Comparison of ENCODE assay signal across 10 mouse cellular contexts in genomic region chr2:166471257-166471753, GRCm38 (mm10).
DNase-seq lines count a peak whose midpoint lies in the region; ATAC-seq and TF ChIP-seq lines count a peak whose summit lies in the region.
"Had no signal": no experiment of that assay in that cellular context is flagged by ENCODE, and none has a peak within 500 bp of the region (broad histone marks: within the 10 kb centered on the region; RNA-seq: fewer than 3 reads in every experiment).

No protein-coding gene starts in this region.

- 42% methylated on average over 6 of the region's 6 CpGs for WGBS in lung, postnatal 0 days
- 61% methylated on average over 6 of the region's 6 CpGs for WGBS in hindbrain, embryonic 10.5 days
- WGBS in midbrain, embryonic 16.5 days, result 47% methylated on average over 6 of the region's 6 CpGs

- H3K4me2 ChIP-seq in lung, postnatal 0 days (replicated peaks; ENCODE audit: low read depth, low read length), result no peak overlapping the region
- no peak overlapping the region for H3K4me2 ChIP-seq in midbrain, embryonic 16.5 days (ENCODE audit: low read length)
- H3K4me2 ChIP-seq: lung, embryonic 15.5 days had no signal

- no peak overlapping the region for H3K27ac ChIP-seq in lung, postnatal 0 days (ENCODE audit: low read length)
- H3K27ac ChIP-seq in hindbrain, embryonic 10.5 days, result 0 out of 2 replicates have a peak overlapping the region, but pooled peaks have one; percentile 45
- peak overlapping the region; percentile 8; the same call in 1 of the 2 replicates for H3K27ac ChIP-seq in midbrain, embryonic 16.5 days (ENCODE audit: low read length)
- H3K27ac ChIP-seq: lung, embryonic 15.5 days had no signal

- ATAC-seq in lung, postnatal 0 days, result peak; percentile 62
- ATAC-seq in common myeloid progenitor, adult 5-6 weeks (replicated peaks; ENCODE audit: low read depth, poor library complexity, severe bottlenecking), result peak; percentile 56
- ATAC-seq in midbrain, embryonic 16.5 days, result peak; percentile 67

- no peak for TF ChIP-seq CTCF in lung, postnatal 0 days (IDR thresholded peaks at IDR 0.05)

- H3K27me3 ChIP-seq in lung, postnatal 0 days (replicated peaks; ENCODE audit: insufficient read depth, low read length), result no peaks in the 10 kb centered on the region
- H3K27me3 ChIP-seq in hindbrain, embryonic 10.5 days (ENCODE audit: insufficient read depth, poor library complexity, severe bottlenecking), result peaks cover 7% of the 10 kb centered on the region; the same call in 1 of the 2 replicates
- no peaks in the 10 kb centered on the region for H3K27me3 ChIP-seq in midbrain, embryonic 16.5 days (ENCODE audit: control insufficient read depth, insufficient read depth, low read depth, low read length)

- H3K9ac ChIP-seq in lung, postnatal 0 days (replicated peaks; ENCODE audit: low read depth), result no peak overlapping the region
- H3K9ac ChIP-seq in midbrain, embryonic 16.5 days (ENCODE audit: low read depth, low read length), result no peak overlapping the region
- H3K9ac ChIP-seq: lung, embryonic 15.5 days had no signal

- peak; percentile 46 for DNase-seq in lung, postnatal 0 days (ENCODE audit: low spot score)
- DNase-seq in lung, postnatal 14 days, result no peak
- DNase-seq in hindbrain, embryonic 10.5 days (ENCODE audit: low spot score), result no peak
- no peak for DNase-seq in thymus, adult 18-20 months
- no peak for DNase-seq in adipocyte (ENCODE audit: low spot score)
- no peak for DNase-seq in gastrocnemius, adult 18-20 months (ENCODE audit: low spot score)
- DNase-seq: adrenal gland, postnatal 36 days had no signal

- H3K36me3 ChIP-seq in lung, postnatal 0 days (ENCODE audit: insufficient read depth, low read length), result no peaks in the 10 kb centered on the region
- H3K36me3 ChIP-seq in hindbrain, embryonic 10.5 days, result no peaks in the 10 kb centered on the region
- H3K36me3 ChIP-seq in midbrain, embryonic 16.5 days (ENCODE audit: control insufficient read depth, insufficient read depth, low read length), result no peaks in the 10 kb centered on the region
- H3K36me3 ChIP-seq: lung, embryonic 15.5 days had no signal

- no peaks in the 10 kb centered on the region for H3K9me3 ChIP-seq in lung, postnatal 0 days (ENCODE audit: low read length)
- H3K9me3 ChIP-seq in hindbrain, embryonic 10.5 days, result no peaks in the 10 kb centered on the region
- no peaks in the 10 kb centered on the region for H3K9me3 ChIP-seq in midbrain, embryonic 16.5 days (replicated peaks; ENCODE audit: control insufficient read depth, low read length, poor library complexity, severe bottlenecking)
- H3K9me3 ChIP-seq: lung, embryonic 15.5 days had no signal

- no peak overlapping the region for H3K4me3 ChIP-seq in lung, postnatal 0 days (ENCODE audit: low read depth, low read length)
- no peak overlapping the region for H3K4me3 ChIP-seq in hindbrain, embryonic 10.5 days
- no peak overlapping the region for H3K4me3 ChIP-seq in midbrain, embryonic 16.5 days (ENCODE audit: low read depth, low read length)
- H3K4me3 ChIP-seq: lung, embryonic 15.5 days had no signal

- no peaks in the 10 kb centered on the region for H3K4me1 ChIP-seq in lung, postnatal 0 days (ENCODE audit: insufficient read depth, low read depth, low read length)
- peaks cover 52% of the 10 kb centered on the region for H3K4me1 ChIP-seq in hindbrain, embryonic 10.5 days (replicated peaks)
- peaks cover 15% of the 10 kb centered on the region for H3K4me1 ChIP-seq in midbrain, embryonic 16.5 days (ENCODE audit: control insufficient read depth, insufficient read depth, low read length)

- no peak for TF ChIP-seq EP300 in lung, postnatal 0 days (IDR thresholded peaks at IDR 0.05)
